ENCODE assay signal across 11 mouse cellular contexts in genomic region chr13:59531203-59531602, GRCm38 (mm10). TPM values are rescaled to one million over a fixed set of nuclear protein-coding genes. Genes with fewer than 3 reads are reported as not detected.
DNase-seq lines count a peak whose midpoint lies in the region; ATAC-seq and TF ChIP-seq lines count a peak whose summit lies in the region.
"Had no signal": no experiment of that assay in that cellular context is flagged by ENCODE, and none has a peak within 500 bp of the region (broad histone marks: within the 10 kb centered on the region; RNA-seq: fewer than 3 reads in every experiment).

No protein-coding gene starts in this region.

- no peak for TF ChIP-seq POLR2A in brain, embryonic 14.5 days (IDR thresholded peaks at IDR 0.05; ENCODE audit: borderline replicate concordance, extremely low read depth, insufficient read depth, insufficient read length, poor library complexity, severe bottlenecking)

- H3K27me3 ChIP-seq in hindbrain, postnatal 0 days (ENCODE audit: insufficient read depth, low read length), result no peaks in the 10 kb centered on the region
- H3K27me3 ChIP-seq in hindbrain, embryonic 14.5 days (ENCODE audit: control insufficient read depth, insufficient read depth, low read length), result no peaks in the 10 kb centered on the region
- no peaks in the 10 kb centered on the region for H3K27me3 ChIP-seq in neural tube, embryonic 11.5 days (ENCODE audit: control insufficient read depth, insufficient read depth, low read length)
- H3K27me3 ChIP-seq in neural tube, embryonic 15.5 days (replicated peaks), result no peaks in the 10 kb centered on the region
- no peaks in the 10 kb centered on the region for H3K27me3 ChIP-seq in stomach, postnatal 0 days (ENCODE audit: control insufficient read depth, insufficient read depth, low read length)
- H3K27me3 ChIP-seq: hindbrain, embryonic 15.5 days had no signal

- no peaks in the 10 kb centered on the region for H3K9me3 ChIP-seq in hindbrain, postnatal 0 days (ENCODE audit: low read length)
- H3K9me3 ChIP-seq in hindbrain, embryonic 14.5 days (ENCODE audit: control insufficient read depth, low read length), result no peaks in the 10 kb centered on the region
- H3K9me3 ChIP-seq in neural tube, embryonic 11.5 days (ENCODE audit: control insufficient read depth, low read length), result no peaks in the 10 kb centered on the region
- H3K9me3 ChIP-seq in neural tube, embryonic 15.5 days (replicated peaks), result no peaks in the 10 kb centered on the region
- H3K9me3 ChIP-seq in stomach, postnatal 0 days (ENCODE audit: control insufficient read depth, low read length), result no peaks in the 10 kb centered on the region
- H3K9me3 ChIP-seq: hindbrain, embryonic 15.5 days; midbrain, embryonic 10.5 days had no signal

- no peak overlapping the region for H3K27ac ChIP-seq in hindbrain, postnatal 0 days
- no peak overlapping the region for H3K27ac ChIP-seq in hindbrain, embryonic 14.5 days
- H3K27ac ChIP-seq in neural tube, embryonic 11.5 days (ENCODE audit: low read depth, low read length), result no peak overlapping the region
- H3K27ac ChIP-seq in neural tube, embryonic 15.5 days (replicated peaks), result no peak overlapping the region
- H3K27ac ChIP-seq in stomach, postnatal 0 days (replicated peaks), result no peak overlapping the region
- H3K27ac ChIP-seq: hindbrain, embryonic 15.5 days; midbrain, embryonic 10.5 days had no signal

- 57% methylated on average over 2 of the region's 2 CpGs for WGBS in hindbrain, postnatal 0 days
- WGBS in hindbrain, embryonic 14.5 days, result 56% methylated on average over 2 of the region's 2 CpGs
- WGBS in neural tube, embryonic 11.5 days, result 59% methylated on average over 2 of the region's 2 CpGs
- WGBS in neural tube, embryonic 15.5 days, result 69% methylated on average over 2 of the region's 2 CpGs
- WGBS in stomach, postnatal 0 days, result 68% methylated on average over 2 of the region's 2 CpGs

- no peak overlapping the region for H3K4me2 ChIP-seq in hindbrain, postnatal 0 days (ENCODE audit: low read depth, low read length)
- H3K4me2 ChIP-seq in hindbrain, embryonic 14.5 days (replicated peaks), result no peak overlapping the region
- no peak overlapping the region for H3K4me2 ChIP-seq in neural tube, embryonic 11.5 days (ENCODE audit: low read depth)
- no peak overlapping the region for H3K4me2 ChIP-seq in neural tube, embryonic 15.5 days
- no peak overlapping the region for H3K4me2 ChIP-seq in stomach, postnatal 0 days (replicated peaks; ENCODE audit: low read depth)
- H3K4me2 ChIP-seq: hindbrain, embryonic 15.5 days had no signal

- peak; percentile 67 for TF ChIP-seq CTCF in hindbrain, postnatal 0 days (IDR thresholded peaks at IDR 0.05; ENCODE audit: low read depth)
- TF ChIP-seq CTCF in brain, embryonic 14.5 days (IDR thresholded peaks at IDR 0.05; ENCODE audit: borderline replicate concordance, extremely low read depth, insufficient read depth, insufficient read length), result peak; percentile 59; the same call in 1 of the 2 replicates
- TF ChIP-seq CTCF in stomach, postnatal 0 days (IDR thresholded peaks at IDR 0.05; ENCODE audit: low read depth), result peak; percentile 60

- DNase-seq in hindbrain, postnatal 0 days (ENCODE audit: low spot score), result peak; percentile 36
- DNase-seq in hindbrain, embryonic 14.5 days (ENCODE audit: low spot score), result no peak
- peak; percentile 38 for DNase-seq in neural tube, embryonic 11.5 days (ENCODE audit: low spot score)
- DNase-seq in brain, embryonic 14.5 days (ENCODE audit: low read depth), result peak; percentile 24
- no peak for DNase-seq in stomach, postnatal 0 days (ENCODE audit: low spot score)
- no peak for DNase-seq in spleen, adult 12 weeks (ENCODE audit: low spot score)
- no peak for DNase-seq in urinary bladder, postnatal 10 days (ENCODE audit: low spot score)
- DNase-seq: cerebellum, postnatal 36 days had no signal

- ATAC-seq in hindbrain, postnatal 0 days, result no peak
- ATAC-seq in hindbrain, embryonic 14.5 days (ENCODE audit: low FRiP score), result no peak
- no peak for ATAC-seq in neural tube, embryonic 11.5 days (ENCODE audit: insufficient read depth, low FRiP score, low TSS enrichment)
- no peak for ATAC-seq in neural tube, embryonic 15.5 days (ENCODE audit: low FRiP score)
- no peak for ATAC-seq in stomach, postnatal 0 days (ENCODE audit: low FRiP score, low TSS enrichment)

- TF ChIP-seq EP300 in stomach, postnatal 0 days (optimal IDR thresholded peaks at IDR 0.05), result no peak

- no peak overlapping the region for H3K9ac ChIP-seq in hindbrain, postnatal 0 days (replicated peaks; ENCODE audit: low read length)
- H3K9ac ChIP-seq in hindbrain, embryonic 14.5 days, result no peak overlapping the region
- no peak overlapping the region for H3K9ac ChIP-seq in neural tube, embryonic 11.5 days (ENCODE audit: low read length)
- H3K9ac ChIP-seq in neural tube, embryonic 15.5 days (replicated peaks), result no peak overlapping the region
- H3K9ac ChIP-seq in stomach, postnatal 0 days (ENCODE audit: low read length), result no peak overlapping the region
- H3K9ac ChIP-seq: hindbrain, embryonic 15.5 days had no signal

- peaks cover 21% of the 10 kb centered on the region; the same call in 1 of the 2 replicates for H3K36me3 ChIP-seq in hindbrain, postnatal 0 days (ENCODE audit: insufficient read depth, low read length)
- H3K36me3 ChIP-seq in hindbrain, embryonic 14.5 days (replicated peaks; ENCODE audit: control insufficient read depth, insufficient read depth), result peaks cover 58% of the 10 kb centered on the region
- H3K36me3 ChIP-seq in neural tube, embryonic 11.5 days (ENCODE audit: control insufficient read depth, insufficient read depth, low read length), result no peaks in the 10 kb centered on the region
- H3K36me3 ChIP-seq in neural tube, embryonic 15.5 days, result peaks cover 36% of the 10 kb centered on the region
- H3K36me3 ChIP-seq in stomach, postnatal 0 days (ENCODE audit: control insufficient read depth, insufficient read depth, low read length), result 0 out of 2 replicates have a peak, but pooled peaks cover 2% of the 10 kb centered on the region

- no peaks in the 10 kb centered on the region for H3K4me1 ChIP-seq in hindbrain, postnatal 0 days (ENCODE audit: insufficient read depth, low read length)
- H3K4me1 ChIP-seq in hindbrain, embryonic 14.5 days (replicated peaks; ENCODE audit: control insufficient read depth, insufficient read depth, low read length), result no peaks in the 10 kb centered on the region
- H3K4me1 ChIP-seq in neural tube, embryonic 11.5 days (ENCODE audit: control insufficient read depth, insufficient read depth, low read length), result no peaks in the 10 kb centered on the region
- H3K4me1 ChIP-seq in neural tube, embryonic 15.5 days, result no peaks in the 10 kb centered on the region
- no peaks in the 10 kb centered on the region for H3K4me1 ChIP-seq in stomach, postnatal 0 days (replicated peaks; ENCODE audit: control insufficient read depth, insufficient read depth)
- H3K4me1 ChIP-seq: hindbrain, embryonic 15.5 days; midbrain, embryonic 10.5 days had no signal

- H3K4me3 ChIP-seq in hindbrain, postnatal 0 days (ENCODE audit: low read length), result no peak overlapping the region
- no peak overlapping the region for H3K4me3 ChIP-seq in hindbrain, embryonic 14.5 days (replicated peaks; ENCODE audit: low read length)
- no peak overlapping the region for H3K4me3 ChIP-seq in neural tube, embryonic 11.5 days (ENCODE audit: low read depth, low read length)
- H3K4me3 ChIP-seq in neural tube, embryonic 15.5 days (replicated peaks), result no peak overlapping the region
- no peak overlapping the region for H3K4me3 ChIP-seq in stomach, postnatal 0 days (ENCODE audit: low read depth, low read length)
- H3K4me3 ChIP-seq: hindbrain, embryonic 15.5 days; midbrain, embryonic 10.5 days had no signal

RNA-seq across cellular contexts. Expression of gene Agtpbp1, which starts 53.8 kb away (rescaled TPM):
- 107 and 128 TPM in 2 replicates for total RNA-seq in hindbrain, postnatal 0 days (2014; rRNA removed)
- 65.6 and 72.1 TPM in 2 replicates for polyA plus RNA-seq in hindbrain, postnatal 0 days (2015; fragmentation: Nextera tagmentation; extraction: Ambion mirVana)
- 100 and 109 TPM in 2 replicates for polyA plus RNA-seq in hindbrain, embryonic 14.5 days (2014; fragmentation: Nextera tagmentation; extraction: Ambion mirVana)
- polyA plus RNA-seq in neural tube, embryonic 11.5 days (2014; fragmentation: Nextera tagmentation; extraction: Ambion mirVana), result 24.6 and 33.5 TPM in 2 replicates
- polyA plus RNA-seq in neural tube, embryonic 15.5 days (2015; fragmentation: Nextera tagmentation; extraction: Ambion mirVana), result 67.4 and 72.5 TPM in 2 replicates
- polyA plus RNA-seq in brain, embryonic 14.5 days (2012; rRNA removed), result 35.8 and 50.1 TPM in 2 replicates
- 10.2 and 12.4 TPM in 2 replicates for polyA plus RNA-seq in stomach, postnatal 0 days (2015; fragmentation: Nextera tagmentation; extraction: Ambion mirVana)

RNA-seq across cellular contexts. Expression of gene Naa35, which starts 53.9 kb away (rescaled TPM):
- 98.5 and 99.9 TPM in 2 replicates for total RNA-seq in hindbrain, postnatal 0 days (2014; rRNA removed)
- polyA plus RNA-seq in hindbrain, postnatal 0 days (2015; fragmentation: Nextera tagmentation; extraction: Ambion mirVana), result 99.6 and 118 TPM in 2 replicates
- polyA plus RNA-seq in hindbrain, embryonic 14.5 days (2014; fragmentation: Nextera tagmentation; extraction: Ambion mirVana), result 119 and 124 TPM in 2 replicates
- polyA plus RNA-seq in neural tube, embryonic 11.5 days (2014; fragmentation: Nextera tagmentation; extraction: Ambion mirVana), result 115 and 118 TPM in 2 replicates
- 123 and 131 TPM in 2 replicates for polyA plus RNA-seq in neural tube, embryonic 15.5 days (2015; fragmentation: Nextera tagmentation; extraction: Ambion mirVana)
- polyA plus RNA-seq in brain, embryonic 14.5 days (2012; rRNA removed), result 114 and 119 TPM in 2 replicates
- polyA plus RNA-seq in stomach, postnatal 0 days (2015; fragmentation: Nextera tagmentation; extraction: Ambion mirVana), result 58.8 and 63.2 TPM in 2 replicates

Comparison
In these comparisons a context has a peak if more than half of its experiments do, and no peak if none do; other contexts are left out.
1. DNase-seq: peak in hindbrain, postnatal 0 days (single experiment), neural tube, embryonic 11.5 days (single experiment) and brain, embryonic 14.5 days (single experiment); none in hindbrain, embryonic 14.5 days (single experiment), stomach, postnatal 0 days (single experiment), spleen, adult 12 weeks (single experiment) and urinary bladder, postnatal 10 days (single experiment).
2. Peak in every context shown above with its lines, with median percentiles within 50 percentile points of each other: CTCF ChIP-seq.